Mouse (Mus musculus) lung, embryonic 15.5 days (tissue): ENCODE measurements around the gene Pgls. TPM values are rescaled to one million over a fixed set of nuclear protein-coding genes. Genes with fewer than 3 reads are reported as not detected.
A peak's percentile ranks its signal among the peaks of the same experiment; 100 is the strongest.

Experiments used
- ATAC-seq: fragments of 200-750 bp; cut with Nextera tagmentation; 2 replicates; pipeline ENCODE4 v1.8.0; 2017; ENCODE audit warnings: moderate number of reproducible peaks, borderline replicate concordance; ENCODE audit not compliant: low FRiP score, low TSS enrichment; ENCODE audit errors: extremely low read depth
- H3K27ac ChIP-seq: fragments of 300-500 bp; sonication (generic); 2 replicates; pipeline ENCODE4 v1.5.1; 2015; ENCODE audit warnings: moderate library complexity, mild to moderate bottlenecking, inconsistent platforms
- H3K27me3 ChIP-seq: fragments of 300-500 bp; sonication (generic); 2 replicates; pipeline ENCODE4 v1.6.1; 2015; ENCODE audit warnings: inconsistent platforms
- H3K36me3 ChIP-seq: fragments of 300-500 bp; sonication (generic); 2 replicates; pipeline ENCODE4 v1.6.1; 2015; ENCODE audit warnings: inconsistent platforms
- H3K4me1 ChIP-seq: fragments of 300-500 bp; sonication (generic); 2 replicates; pipeline ENCODE4 v1.6.1; 2015; ENCODE audit warnings: inconsistent platforms
- H3K4me2 ChIP-seq: fragments of 300-500 bp; sonication (generic); 2 replicates; pipeline ENCODE4 v1.6.1; 2015; ENCODE audit warnings: inconsistent platforms, mild to moderate bottlenecking, moderate library complexity
- H3K4me3 ChIP-seq: fragments of 300-500 bp; sonication (generic); 2 replicates; pipeline ENCODE4 v1.5.1; 2015; ENCODE audit warnings: mild to moderate bottlenecking, inconsistent platforms
- H3K9ac ChIP-seq: fragments of 300-500 bp; sonication (generic); 2 replicates; pipeline ENCODE4 v1.6.1; 2015; ENCODE audit warnings: inconsistent platforms
- H3K9me3 ChIP-seq: fragments of 300-500 bp; sonication (generic); 2 replicates; pipeline ENCODE4 v1.6.1; 2016; ENCODE audit warnings: inconsistent platforms
- WGBS: fragments of 180-500 bp; shearing (Covaris S2); methylation state at CpG from one replicate; pipeline ENCODE4 v1.1.7; 2015; 5-methylcytosine and 5-hydroxymethylcytosine counted together
- polyA plus RNA-seq: library from polyadenylated mRNA; unstranded; fragments of >200 nt; fragmentation: Nextera tagmentation; extraction: Ambion mirVana; gene quantifications from 2 replicates; pipeline ENCODE4 v1.2.1, GENCODE M21; 2015

The Pgls gene
- polyA plus RNA-seq, 1 experiment from 2014 or later: 228 TPM

- peak overlapping the region; percentile 66 for H3K4me3 ChIP-seq
- H3K9me3 ChIP-seq: no peaks in the 10 kb centered on the region
- no peaks in the 10 kb centered on the region; the same call in 1 of the 2 replicates for H3K27me3 ChIP-seq
- H3K27ac ChIP-seq: peak overlapping the region; percentile 92
- no peaks in the 10 kb centered on the region for H3K36me3 ChIP-seq
- ATAC-seq: peak; percentile 84
- under 1% methylated on average over 41 of the region's 41 CpGs for WGBS
- H3K4me1 ChIP-seq: peaks cover 40% of the 10 kb centered on the region
- peak overlapping the region; percentile 58 for H3K9ac ChIP-seq
- H3K4me2 ChIP-seq: peak overlapping the region; percentile 82
Observed at GRCm38 (mm10) chr8:71570291-71570954, 21.6 kb upstream of the Pgls start.

GRCm38 (mm10) chr8:71572077-71572476 is 19.9 kb upstream of the Pgls start:
- Histone ChIP-seq H3K9ac (no peak overlapping the region), H3K27me3 (no peaks in the 10 kb centered on the region; the same call in 1 of the 2 replicates), H3K4me1 (peaks cover 40% of the 10 kb centered on the region), H3K4me2 (no peak overlapping the region), H3K9me3 (no peaks in the 10 kb centered on the region), H3K36me3 (no peaks in the 10 kb centered on the region), H3K27ac (peak overlapping the region; percentile 83; the same call in 1 of the 2 replicates), H3K4me3 (no peak overlapping the region; the same call in 1 of the 2 replicates)
- ATAC-seq: no peak
- 82% methylated on average over 2 of the region's 2 CpGs for WGBS

- Histone ChIP-seq H3K4me1 (peaks cover 40% of the 10 kb centered on the region), H3K4me3 (no peak overlapping the region), H3K27ac (peak overlapping the region; percentile 83), H3K27me3 (no peaks in the 10 kb centered on the region), H3K4me2 (peak overlapping the region; percentile 13; the same call in 1 of the 2 replicates), H3K9me3 (no peaks in the 10 kb centered on the region), H3K36me3 (no peaks in the 10 kb centered on the region), H3K9ac (no peak overlapping the region)
- no peak for ATAC-seq
- 51% methylated on average over 9 of the region's 9 CpGs for WGBS
Observed at GRCm38 (mm10) chr8:71572847-71573633, 18.9 kb upstream of the Pgls start.

- no peak overlapping the region for H3K4me3 ChIP-seq
- 58% methylated on average over 7 of the region's 7 CpGs for WGBS
- H3K36me3 ChIP-seq: no peaks in the 10 kb centered on the region
- peaks cover 27% of the 10 kb centered on the region for H3K4me1 ChIP-seq
- H3K27ac ChIP-seq: no peak overlapping the region
- no peaks in the 10 kb centered on the region for H3K9me3 ChIP-seq
- no peaks in the 10 kb centered on the region for H3K27me3 ChIP-seq
- no peak for ATAC-seq
- no peak overlapping the region for H3K9ac ChIP-seq
- no peak overlapping the region for H3K4me2 ChIP-seq
Observed at GRCm38 (mm10) chr8:71574426-71574825, 17.6 kb upstream of the Pgls start.

- Histone ChIP-seq H3K9me3 (no peaks in the 10 kb centered on the region), H3K4me2 (no peak overlapping the region), H3K27ac (no peak overlapping the region), H3K4me1 (peaks cover 22% of the 10 kb centered on the region), H3K36me3 (no peaks in the 10 kb centered on the region), H3K4me3 (no peak overlapping the region), H3K9ac (no peak overlapping the region), H3K27me3 (no peaks in the 10 kb centered on the region)
- ATAC-seq: no peak
- WGBS: 31% methylated on average over 1 of the region's 1 CpGs
Observed at GRCm38 (mm10) chr8:71575020-71575419, 17.0 kb upstream of the Pgls start.

GRCm38 (mm10) chr8:71577856-71578387 is 14.1 kb upstream of the Pgls start:
- ATAC-seq: no peak
- Histone ChIP-seq H3K9me3 (no peaks in the 10 kb centered on the region), H3K36me3 (no peaks in the 10 kb centered on the region; the same call in 1 of the 2 replicates), H3K27ac (no peak overlapping the region), H3K4me1 (peaks cover 3% of the 10 kb centered on the region), H3K4me2 (no peak overlapping the region), H3K4me3 (no peak overlapping the region), H3K27me3 (no peaks in the 10 kb centered on the region), H3K9ac (no peak overlapping the region)
- 58% methylated on average over 4 of the region's 4 CpGs for WGBS

GRCm38 (mm10) chr8:71579009-71579408 is 13.0 kb upstream of the Pgls start:
- Histone ChIP-seq H3K9ac (no peak overlapping the region), H3K4me2 (no peak overlapping the region), H3K4me3 (no peak overlapping the region), H3K36me3 (no peaks in the 10 kb centered on the region; the same call in 1 of the 2 replicates), H3K27me3 (no peaks in the 10 kb centered on the region), H3K4me1 (no peaks in the 10 kb centered on the region), H3K9me3 (no peaks in the 10 kb centered on the region), H3K27ac (no peak overlapping the region)
- ATAC-seq: no peak
- WGBS: 67% methylated on average over 1 of the region's 1 CpGs

GRCm38 (mm10) chr8:71579476-71579875 is 12.5 kb upstream of the Pgls start:
- no peak overlapping the region for H3K4me3 ChIP-seq
- H3K27ac ChIP-seq: no peak overlapping the region
- H3K4me1 ChIP-seq: no peaks in the 10 kb centered on the region
- H3K36me3 ChIP-seq: peaks cover 2% of the 10 kb centered on the region; the same call in 1 of the 2 replicates
- no peak for ATAC-seq
- H3K27me3 ChIP-seq: no peaks in the 10 kb centered on the region
- H3K9ac ChIP-seq: no peak overlapping the region
- no peak overlapping the region for H3K4me2 ChIP-seq
- 88% methylated on average over 14 of the region's 14 CpGs for WGBS
- H3K9me3 ChIP-seq: no peaks in the 10 kb centered on the region

GRCm38 (mm10) chr8:71580201-71580600 is 11.8 kb upstream of the Pgls start:
- H3K4me2 ChIP-seq: no peak overlapping the region
- 54% methylated on average over 9 of the region's 9 CpGs for WGBS
- no peak overlapping the region for H3K4me3 ChIP-seq
- H3K9me3 ChIP-seq: no peaks in the 10 kb centered on the region
- no peak overlapping the region for H3K27ac ChIP-seq
- no peaks in the 10 kb centered on the region for H3K27me3 ChIP-seq
- H3K9ac ChIP-seq: no peak overlapping the region
- H3K4me1 ChIP-seq: no peaks in the 10 kb centered on the region
- no peak for ATAC-seq
- peaks cover 7% of the 10 kb centered on the region; the same call in 1 of the 2 replicates for H3K36me3 ChIP-seq

GRCm38 (mm10) chr8:71586891-71587290 is 5.1 kb upstream of the Pgls start:
- WGBS: 72% methylated on average over 2 of the region's 2 CpGs
- no peak overlapping the region for H3K4me3 ChIP-seq
- no peak for ATAC-seq
- H3K27me3 ChIP-seq: no peaks in the 10 kb centered on the region
- H3K27ac ChIP-seq: no peak overlapping the region
- no peak overlapping the region for H3K4me2 ChIP-seq
- H3K9ac ChIP-seq: no peak overlapping the region
- H3K9me3 ChIP-seq: no peaks in the 10 kb centered on the region
- H3K4me1 ChIP-seq: peaks cover 6% of the 10 kb centered on the region
- peaks cover 7% of the 10 kb centered on the region; the same call in 1 of the 2 replicates for H3K36me3 ChIP-seq

- Histone ChIP-seq H3K36me3 (peaks cover 7% of the 10 kb centered on the region; the same call in 1 of the 2 replicates), H3K4me3 (no peak overlapping the region), H3K9ac (no peak overlapping the region), H3K4me2 (no peak overlapping the region), H3K4me1 (peaks cover 17% of the 10 kb centered on the region), H3K9me3 (no peaks in the 10 kb centered on the region), H3K27me3 (no peaks in the 10 kb centered on the region), H3K27ac (no peak overlapping the region)
- 61% methylated on average over 3 of the region's 3 CpGs for WGBS
- ATAC-seq: no peak
Observed at GRCm38 (mm10) chr8:71588762-71589161, 3.2 kb upstream of the Pgls start.

- ATAC-seq: no peak
- peak overlapping the region; percentile 83 for H3K9ac ChIP-seq
- 13% methylated on average over 5 of the region's 5 CpGs for WGBS
Observed at GRCm38 (mm10) chr8:71591017-71591416, 959 bp upstream of the Pgls start.

More at GRCm38 (mm10) chr8:71591017-71591416, 959 bp upstream of the Pgls start:
- Histone ChIP-seq H3K36me3 (no peaks in the 10 kb centered on the region; the same call in 1 of the 2 replicates), H3K9me3 (no peaks in the 10 kb centered on the region), H3K27ac (no peak overlapping the region), H3K4me2 (peak overlapping the region; percentile 89), H3K4me1 (peaks cover 21% of the 10 kb centered on the region), H3K4me3 (peak overlapping the region; percentile 72), H3K27me3 (no peaks in the 10 kb centered on the region)
